Mouse (Mus musculus) CD8-positive naive resting alpha-beta T cell, adult 2 months (primary cell): Measurements from ENCODE around the gene Nid2.

ENCODE experiments used
- DNase-seq, 2 experiments: peaks; one replicate each; pipeline ENCODE4 v3.0.0; 2022; ENCODE audit warnings: low read depth in 2 of 2, low spot score in 2 of 2

Nid2 gene

GRCm38 (mm10) chr14:19744876-19745275 lies 6.2 kb upstream of the Nid2 start:
- no peak for DNase-seq

- DNase-seq, result no peak
Observed at GRCm38 (mm10) chr14:19746232-19746631, 4.8 kb upstream of the Nid2 start.

- DNase-seq, result no peak
Observed at GRCm38 (mm10) chr14:19746731-19747130, 4.3 kb upstream of the Nid2 start.

GRCm38 (mm10) chr14:19749743-19750142 lies 1.3 kb upstream of the Nid2 start:
- DNase-seq, result no peak

- no peak for DNase-seq
Observed at GRCm38 (mm10) chr14:19750411-19751024, 547 bp upstream of the Nid2 start.

- DNase-seq, result no peak
Observed at GRCm38 (mm10) chr14:19752276-19752675, 1.2 kb downstream of the Nid2 start.

- DNase-seq, result no peak
Observed at GRCm38 (mm10) chr14:19759277-19760193, 8.5 kb downstream of the Nid2 start.

- no peak for DNase-seq
Observed at GRCm38 (mm10) chr14:19760721-19761120, 9.7 kb downstream of the Nid2 start.

- DNase-seq, result no peak
Observed at GRCm38 (mm10) chr14:19762014-19762413, 10.9 kb downstream of the Nid2 start.

GRCm38 (mm10) chr14:19763527-19763926 lies 12.5 kb downstream of the Nid2 start:
- DNase-seq, result no peak

- no peak for DNase-seq
Observed at GRCm38 (mm10) chr14:19764331-19764730, 13.3 kb downstream of the Nid2 start.

GRCm38 (mm10) chr14:19765539-19766379 lies 14.7 kb downstream of the Nid2 start:
- DNase-seq, result no peak

GRCm38 (mm10) chr14:19766380-19766649 lies 15.2 kb downstream of the Nid2 start:
- no peak for DNase-seq

GRCm38 (mm10) chr14:19768648-19769047 lies 17.6 kb downstream of the Nid2 start:
- no peak for DNase-seq

GRCm38 (mm10) chr14:19769441-19770200 lies 18.6 kb downstream of the Nid2 start:
- DNase-seq, result no peak

- DNase-seq, result no peak
Observed at GRCm38 (mm10) chr14:19771173-19771572, 20.1 kb downstream of the Nid2 start.

GRCm38 (mm10) chr14:19774036-19774628 lies 23.1 kb downstream of the Nid2 start:
- no peak for DNase-seq

- no peak for DNase-seq
Observed at GRCm38 (mm10) chr14:19775491-19775890, 24.4 kb downstream of the Nid2 start.

GRCm38 (mm10) chr14:19776179-19776578 lies 25.1 kb downstream of the Nid2 start:
- no peak for DNase-seq

GRCm38 (mm10) chr14:19776890-19777289 lies 25.8 kb downstream of the Nid2 start:
- no peak for DNase-seq

GRCm38 (mm10) chr14:19777365-19777764 lies 26.3 kb downstream of the Nid2 start:
- no peak for DNase-seq
